In the genomic region with DNA sequence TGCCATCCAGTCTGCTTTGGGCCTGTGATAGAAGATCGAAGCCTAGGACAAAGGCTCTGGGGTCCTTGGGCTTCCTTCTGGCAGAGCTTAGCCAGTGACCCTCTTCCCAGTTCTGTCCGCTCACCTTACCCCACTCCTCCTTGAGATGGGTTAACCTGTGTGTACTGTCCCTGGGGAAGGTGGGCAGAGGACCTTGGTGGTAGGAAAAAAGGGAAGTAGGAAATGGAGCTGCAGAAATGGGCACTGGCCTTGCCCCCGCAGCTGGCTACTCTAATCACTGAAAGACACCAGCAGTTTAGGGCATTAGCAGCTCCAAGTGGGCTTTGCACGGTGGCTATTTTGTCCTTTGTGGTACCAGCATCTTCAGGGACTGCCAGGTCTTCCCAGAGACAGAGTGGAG, we compare ENCODE assay signal across 7 mouse cellular contexts. TPM values are rescaled to one million over a fixed set of nuclear protein-coding genes. Genes with fewer than 3 reads are reported as not detected.
DNase-seq lines count a peak whose midpoint lies in the region; ATAC-seq lines count a peak whose summit lies in the region.

No protein-coding gene starts in this region.

- H3K9ac ChIP-seq in hindbrain, embryonic 15.5 days, result peak overlapping the region; percentile 11; the same call in 1 of the 2 replicates
- no peak overlapping the region for H3K9ac ChIP-seq in hindbrain, embryonic 12.5 days
- 0 out of 2 replicates have a peak overlapping the region, but pooled peaks have one; percentile 5 for H3K9ac ChIP-seq in limb, embryonic 13.5 days

- no peak overlapping the region for H3K4me2 ChIP-seq in hindbrain, embryonic 15.5 days
- no peak overlapping the region for H3K4me2 ChIP-seq in hindbrain, embryonic 12.5 days (replicated peaks)
- H3K4me2 ChIP-seq in limb, embryonic 13.5 days (replicated peaks), result peak overlapping the region; percentile 17; the same call in 1 of the 2 replicates

- peaks cover 18% of the 10 kb centered on the region for H3K36me3 ChIP-seq in hindbrain, embryonic 15.5 days
- H3K36me3 ChIP-seq in hindbrain, embryonic 12.5 days, result peaks cover 14% of the 10 kb centered on the region
- peaks cover 25% of the 10 kb centered on the region for H3K36me3 ChIP-seq in limb, embryonic 13.5 days

- H3K9me3 ChIP-seq in hindbrain, embryonic 15.5 days, result no peaks in the 10 kb centered on the region
- no peaks in the 10 kb centered on the region for H3K9me3 ChIP-seq in hindbrain, embryonic 12.5 days (replicated peaks)
- no peaks in the 10 kb centered on the region for H3K9me3 ChIP-seq in limb, embryonic 13.5 days

- H3K4me3 ChIP-seq in hindbrain, embryonic 15.5 days, result no peak overlapping the region
- no peak overlapping the region for H3K4me3 ChIP-seq in hindbrain, embryonic 12.5 days
- H3K4me3 ChIP-seq in limb, embryonic 13.5 days, result no peak overlapping the region

- no peaks in the 10 kb centered on the region for H3K27me3 ChIP-seq in hindbrain, embryonic 15.5 days
- H3K27me3 ChIP-seq in hindbrain, embryonic 12.5 days, result peaks cover 2% of the 10 kb centered on the region; the same call in 1 of the 2 replicates
- H3K27me3 ChIP-seq in limb, embryonic 13.5 days, result no peaks in the 10 kb centered on the region; the same call in 1 of the 2 replicates

- H3K27ac ChIP-seq in hindbrain, embryonic 15.5 days (replicated peaks), result no peak overlapping the region
- H3K27ac ChIP-seq in hindbrain, embryonic 12.5 days, result no peak overlapping the region
- peak overlapping the region; percentile 16; the same call in 1 of the 2 replicates for H3K27ac ChIP-seq in limb, embryonic 13.5 days

- ATAC-seq in hindbrain, embryonic 15.5 days (ENCODE audit: low FRiP score, low read depth), result no peak
- ATAC-seq in hindbrain, embryonic 12.5 days (ENCODE audit: low FRiP score), result no peak
- ATAC-seq in limb, embryonic 13.5 days (ENCODE audit: low FRiP score, low read depth), result 0 out of 2 replicates have a peak, but pooled peaks have one; percentile 1

- 75% methylated on average over 4 of the region's 4 CpGs for WGBS in hindbrain, embryonic 15.5 days
- 80% methylated on average over 4 of the region's 4 CpGs for WGBS in hindbrain, embryonic 12.5 days
- WGBS in limb, embryonic 13.5 days, result 70% methylated on average over 4 of the region's 4 CpGs

- peaks cover 19% of the 10 kb centered on the region for H3K4me1 ChIP-seq in hindbrain, embryonic 15.5 days (replicated peaks)
- peaks cover 21% of the 10 kb centered on the region for H3K4me1 ChIP-seq in hindbrain, embryonic 12.5 days
- H3K4me1 ChIP-seq in limb, embryonic 13.5 days, result peaks cover 32% of the 10 kb centered on the region

- peak; percentile 6 for DNase-seq in thymus, postnatal 25 days
- no peak for DNase-seq in thymus, postnatal 36 days
- no peak for DNase-seq in right cerebral cortex, postnatal 4 days
- no peak for DNase-seq in right cerebral cortex, postnatal 14 days

RNA-seq across cellular contexts. Expression of a gene that starts 12.6 kb away (rescaled TPM):
- 0.22 and 0.26 TPM in 2 replicates for polyA plus RNA-seq in hindbrain, embryonic 15.5 days (2015; fragmentation: Nextera tagmentation; extraction: Ambion mirVana)
- polyA plus RNA-seq in hindbrain, embryonic 12.5 days (2016; fragmentation: Nextera tagmentation; extraction: Ambion mirVana), result 0.40 and 0.50 TPM in 2 replicates
- 0.41 and 0.46 TPM in 2 replicates for polyA plus RNA-seq in limb, embryonic 13.5 days (2015; fragmentation: Nextera tagmentation; extraction: Ambion mirVana)

RNA-seq across cellular contexts. Expression of a gene that starts 30.1 kb away (rescaled TPM):
- polyA plus RNA-seq in hindbrain, embryonic 15.5 days (2015; fragmentation: Nextera tagmentation; extraction: Ambion mirVana), result 139 and 149 TPM in 2 replicates
- 118 and 130 TPM in 2 replicates for polyA plus RNA-seq in hindbrain, embryonic 12.5 days (2016; fragmentation: Nextera tagmentation; extraction: Ambion mirVana)
- polyA plus RNA-seq in limb, embryonic 13.5 days (2015; fragmentation: Nextera tagmentation; extraction: Ambion mirVana), result 67.8 and 69.8 TPM in 2 replicates

RNA-seq across cellular contexts. Expression of a gene that starts 48.6 kb away (rescaled TPM):
- polyA plus RNA-seq in hindbrain, embryonic 15.5 days (2015; fragmentation: Nextera tagmentation; extraction: Ambion mirVana), result 22.7 and 23.8 TPM in 2 replicates
- 32.6 and 33.4 TPM in 2 replicates for polyA plus RNA-seq in hindbrain, embryonic 12.5 days (2016; fragmentation: Nextera tagmentation; extraction: Ambion mirVana)
- 32.6 and 33.0 TPM in 2 replicates for polyA plus RNA-seq in limb, embryonic 13.5 days (2015; fragmentation: Nextera tagmentation; extraction: Ambion mirVana)

RNA-seq across cellular contexts. Expression of a gene that starts 49.6 kb away (rescaled TPM):
- 1.1 and 1.4 TPM in 2 replicates for polyA plus RNA-seq in hindbrain, embryonic 15.5 days (2015; fragmentation: Nextera tagmentation; extraction: Ambion mirVana)
- polyA plus RNA-seq in hindbrain, embryonic 12.5 days (2016; fragmentation: Nextera tagmentation; extraction: Ambion mirVana), result 1.2 and 1.7 TPM in 2 replicates
- not detected in 2 replicates for polyA plus RNA-seq in limb, embryonic 13.5 days (2015; fragmentation: Nextera tagmentation; extraction: Ambion mirVana)
